Mouse (Mus musculus) embryonic facial prominence, embryonic 14.5 days (tissue): ENCODE measurements at regions not wholly inside any gene's neighbourhood (a gene's known extent, or its start where the extent isn't known, plus 50 kb on each side); places are given as distances from the start of the nearest gene placed in this dataset.
"Not testable (repeated sequence)": the region's sequence is repeated elsewhere in the genome, so short reads cannot be mapped to it uniquely, and the experiment has no call there.

ENCODE experiments used
- ATAC-seq: fragments of 200-750 bp; cut with Nextera tagmentation; 2 replicates; pipeline ENCODE4 v1.8.0; 2017; ENCODE audit warnings: low read depth, moderate number of reproducible peaks, moderate TSS enrichment
- DNase-seq: peaks from one replicate; pipeline ENCODE4 v3.0.0-alpha.2; 2015; ENCODE audit warnings: low spot score
- H3K27ac ChIP-seq: fragments of 300-500 bp; sonication (generic); replicated peaks from 2 replicates; pipeline ENCODE4 v1.5.1; 2014; ENCODE audit warnings: low read depth, mild to moderate bottlenecking, low read length, moderate library complexity
- H3K27me3 ChIP-seq: fragments of 300-500 bp; sonication (generic); replicated peaks from 2 replicates; pipeline ENCODE4 v1.6.1; 2014; ENCODE audit warnings: low read length; ENCODE audit not compliant: control insufficient read depth, insufficient read depth
- H3K36me3 ChIP-seq: fragments of 300-500 bp; sonication (generic); 2 replicates; pipeline ENCODE4 v1.6.1; 2014; ENCODE audit warnings: low read length, mixed read lengths; ENCODE audit not compliant: control insufficient read depth, insufficient read depth
- H3K4me1 ChIP-seq: fragments of 300-500 bp; sonication (generic); 2 replicates; pipeline ENCODE4 v1.6.1; 2014; ENCODE audit warnings: antibody characterized with exemption, low read length; ENCODE audit not compliant: control insufficient read depth, insufficient read depth
- H3K4me2 ChIP-seq: fragments of 300-500 bp; sonication (generic); 2 replicates; pipeline ENCODE4 v1.6.1; 2014; ENCODE audit warnings: low read depth, mild to moderate bottlenecking, low read length, moderate library complexity, mixed read lengths
- H3K4me3 ChIP-seq: fragments of 300-500 bp; sonication (generic); 2 replicates; pipeline ENCODE4 v1.5.1; 2014; ENCODE audit warnings: low read depth, mild to moderate bottlenecking, low read length
- H3K9ac ChIP-seq: fragments of 300-500 bp; sonication (generic); 2 replicates; pipeline ENCODE4 v1.6.1; 2014; ENCODE audit warnings: low read depth, mild to moderate bottlenecking, low read length, moderate library complexity, mixed read lengths
- H3K9me3 ChIP-seq: fragments of 300-500 bp; sonication (generic); 2 replicates; pipeline ENCODE4 v1.6.1; 2016; ENCODE audit warnings: low read length; ENCODE audit not compliant: control insufficient read depth
- WGBS: fragments of 180-500 bp; shearing (Covaris S2); extraction: QIAGEN DNeasy Blood & Tissue Kit; methylation state at CpG from one replicate; pipeline ENCODE4 v1.1.7; 2014; 5-methylcytosine and 5-hydroxymethylcytosine counted together

DNA sequence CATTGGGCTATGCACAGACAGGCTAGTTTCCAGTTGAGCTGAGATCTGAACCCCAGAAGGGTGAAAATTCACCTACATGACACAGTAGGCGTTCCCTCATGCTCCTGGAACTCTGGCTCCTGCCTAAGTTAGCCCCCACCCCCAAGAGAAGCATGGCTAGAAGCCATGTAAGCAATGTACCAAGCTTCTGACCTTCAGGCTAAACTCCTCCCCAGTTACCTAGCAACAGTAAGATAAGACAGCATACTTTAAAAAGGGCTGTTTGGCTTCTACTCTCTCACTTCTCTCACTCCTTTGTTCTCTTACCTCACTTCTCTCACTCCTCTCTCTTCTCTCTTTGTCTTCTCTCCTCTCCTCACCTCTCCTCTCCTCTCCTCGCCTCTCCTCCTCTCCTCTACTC, 629.7 kb upstream of the Prmt6 start:
- not testable (repeated sequence) for DNase-seq, H3K27ac ChIP-seq, H3K4me2 ChIP-seq, H3K9ac ChIP-seq, H3K27me3 ChIP-seq, ATAC-seq, H3K9me3 ChIP-seq, H3K4me1 ChIP-seq, H3K4me3 ChIP-seq, H3K36me3 ChIP-seq
- 55% methylated on average over 2 of the region's 2 CpGs for WGBS

DNA sequence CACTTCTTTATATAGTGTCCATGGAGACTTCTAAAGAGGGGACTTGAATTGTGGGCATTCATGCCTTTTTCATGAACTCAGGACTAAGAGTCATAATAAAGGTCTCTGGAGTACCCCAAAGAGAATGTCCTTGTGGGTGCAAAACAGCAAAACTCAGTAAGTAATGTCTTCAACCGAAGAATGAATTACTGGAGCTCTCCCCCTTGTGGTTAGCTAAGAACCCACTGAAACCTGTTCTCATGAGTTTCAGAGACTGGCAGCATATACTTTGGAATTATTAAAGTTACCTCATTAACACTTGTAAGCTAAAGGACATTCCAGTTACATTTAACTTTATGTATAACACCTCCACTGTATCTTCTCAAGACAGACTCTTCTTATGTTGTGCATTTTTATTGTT, 615.2 kb upstream of the Prmt6 start:
- no peak overlapping the region for H3K9ac ChIP-seq
- H3K9me3 ChIP-seq, result no peaks in the 10 kb centered on the region
- no peak overlapping the region for H3K27ac ChIP-seq
- H3K4me1 ChIP-seq, result no peaks in the 10 kb centered on the region
- H3K4me3 ChIP-seq, result no peak overlapping the region
- H3K27me3 ChIP-seq, result no peaks in the 10 kb centered on the region
- WGBS, result 75% methylated on average over 1 of the region's 1 CpGs
- ATAC-seq (no peak), DNase-seq (peak; percentile 3)
- no peaks in the 10 kb centered on the region for H3K36me3 ChIP-seq
- no peak overlapping the region for H3K4me2 ChIP-seq

DNA sequence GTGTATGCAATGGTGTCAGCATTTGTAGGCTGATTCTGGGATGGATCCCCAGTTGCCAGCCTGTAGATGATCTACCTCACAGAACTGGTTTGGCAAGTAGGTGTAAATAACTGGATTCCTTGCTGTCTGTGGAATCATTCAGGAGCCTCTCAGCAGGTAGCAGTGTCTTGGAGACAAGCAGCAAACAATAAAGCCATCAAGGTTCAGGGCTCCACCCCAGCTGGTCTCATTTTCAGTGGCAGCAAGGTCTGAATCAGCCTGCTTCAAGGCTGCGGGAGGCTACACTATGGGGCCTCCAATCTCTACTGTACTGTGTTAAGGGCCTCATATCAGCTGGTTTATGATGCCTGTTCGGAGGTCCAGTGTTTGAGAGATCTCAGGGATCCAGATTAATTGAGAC, 596.4 kb upstream of the Prmt6 start:
- Histone ChIP-seq H3K4me1 (no peaks in the 10 kb centered on the region), H3K9ac (no peak overlapping the region), H3K27me3 (no peaks in the 10 kb centered on the region), H3K27ac (no peak overlapping the region), H3K9me3 (no peaks in the 10 kb centered on the region), H3K4me2 (no peak overlapping the region), H3K4me3 (no peak overlapping the region), H3K36me3 (no peaks in the 10 kb centered on the region)
- DNase-seq, result peak; percentile 9
- no peak for ATAC-seq
- 74% methylated on average over 2 of the region's 2 CpGs for WGBS

DNA sequence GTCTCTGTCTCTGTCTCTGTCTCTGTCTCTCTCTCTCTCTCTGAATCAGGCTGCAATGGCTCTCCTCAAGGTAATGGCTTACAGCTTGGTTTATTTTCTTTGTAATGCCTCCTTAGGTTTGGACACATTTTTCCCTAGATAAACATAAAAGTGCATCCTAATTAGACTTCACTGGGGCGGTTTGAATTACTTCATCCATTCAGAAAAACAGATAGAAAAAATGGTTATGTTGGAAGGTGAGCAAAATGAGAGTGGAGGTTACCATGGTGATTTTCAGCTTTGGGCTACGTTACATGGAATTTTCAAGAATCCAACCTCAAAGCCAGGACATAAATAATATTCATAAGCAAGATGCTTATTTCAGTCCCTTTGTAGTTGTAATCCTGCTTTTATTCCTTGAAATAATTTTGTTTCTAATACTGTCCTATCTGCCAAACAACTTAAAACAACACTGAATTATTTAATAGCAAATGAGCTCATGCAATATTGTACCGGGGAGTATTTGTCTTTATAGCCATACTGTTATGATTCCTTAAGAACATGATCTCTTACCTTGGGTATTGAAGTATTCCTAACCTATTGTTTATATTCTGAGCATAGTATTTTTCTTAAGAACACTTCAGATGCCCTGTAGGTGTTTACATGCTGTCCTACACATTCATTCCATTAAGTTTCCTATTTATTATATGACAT, 570.1 kb upstream of the Prmt6 start:
- ATAC-seq, result no peak
- 73% methylated on average over 3 of the region's 3 CpGs for WGBS
- H3K4me3 ChIP-seq, result no peak overlapping the region

DNA sequence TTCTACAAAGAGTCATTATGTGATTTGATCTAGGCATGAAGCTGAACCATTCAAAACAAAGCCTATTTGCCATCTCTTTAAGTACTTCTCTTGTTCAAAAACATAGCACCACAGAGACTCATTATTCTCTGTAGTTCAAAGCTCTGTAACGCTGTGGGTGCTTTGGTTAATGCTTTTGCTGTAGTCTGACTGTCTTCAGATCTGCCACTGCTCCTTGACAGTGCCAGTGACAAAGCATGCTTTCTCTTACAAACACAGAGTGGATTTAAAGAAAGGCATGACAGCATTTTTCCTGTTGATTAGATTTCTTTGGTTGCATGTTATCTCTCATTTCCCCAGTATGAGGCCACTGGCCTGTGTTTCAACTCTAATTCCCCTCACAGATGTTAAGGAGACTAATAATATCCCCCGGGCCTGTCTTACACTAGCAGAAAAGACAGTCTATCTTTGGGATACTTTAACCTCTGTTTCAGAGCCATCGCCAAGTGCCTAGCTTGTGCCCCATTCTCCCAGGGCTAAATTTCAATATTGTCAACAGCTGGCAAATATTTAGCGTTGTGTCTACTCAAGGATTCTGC, 538.3 kb upstream of the Prmt6 start:
- no peak for ATAC-seq
- WGBS, result 24% methylated on average over 4 of the region's 4 CpGs
- no peaks in the 10 kb centered on the region for H3K9me3 ChIP-seq
- H3K9ac ChIP-seq, result no peak overlapping the region
- H3K4me2 ChIP-seq, result no peak overlapping the region
- H3K27ac ChIP-seq, result no peak overlapping the region
- peak; percentile 19 for DNase-seq
- no peak overlapping the region for H3K4me3 ChIP-seq
- no peaks in the 10 kb centered on the region for H3K36me3 ChIP-seq
- no peaks in the 10 kb centered on the region for H3K27me3 ChIP-seq
- H3K4me1 ChIP-seq, result no peaks in the 10 kb centered on the region

More for the DNA sequence above, 570.1 kb upstream of the Prmt6 start:
- Histone ChIP-seq H3K9ac (no peak overlapping the region), H3K4me1 (no peaks in the 10 kb centered on the region), H3K27me3 (no peaks in the 10 kb centered on the region), H3K36me3 (no peaks in the 10 kb centered on the region), H3K9me3 (no peaks in the 10 kb centered on the region), H3K27ac (no peak overlapping the region), H3K4me2 (no peak overlapping the region)
- no peak for DNase-seq

DNA sequence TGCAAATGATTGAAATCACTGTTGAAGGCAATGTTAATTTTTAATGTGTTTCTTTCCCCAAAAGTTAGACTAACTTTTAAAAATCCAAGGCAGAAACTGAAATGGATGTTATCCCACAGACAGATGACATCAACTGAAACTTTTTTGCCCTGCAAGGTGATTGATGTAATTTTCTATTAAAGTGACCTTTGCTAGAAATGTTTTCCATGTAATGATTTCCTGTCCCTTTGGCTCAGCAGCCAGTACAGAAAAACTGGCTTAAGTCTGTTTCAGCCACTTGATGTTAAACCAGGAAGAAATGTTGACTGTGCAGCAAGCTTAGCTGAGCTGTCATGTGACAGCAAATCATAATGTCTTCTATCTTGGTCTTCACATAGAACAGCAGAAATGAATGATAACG, 504.5 kb upstream of the Prmt6 start:
- H3K36me3 ChIP-seq, result no peaks in the 10 kb centered on the region
- H3K4me3 ChIP-seq, result no peak overlapping the region
- H3K4me2 ChIP-seq, result no peak overlapping the region
- 100% methylated on average over 1 of the region's 1 CpGs for WGBS
- no peaks in the 10 kb centered on the region for H3K9me3 ChIP-seq
- no peak overlapping the region for H3K27ac ChIP-seq
- H3K4me1 ChIP-seq, result no peaks in the 10 kb centered on the region
- ATAC-seq, result no peak
- DNase-seq, result no peak
- H3K27me3 ChIP-seq, result no peaks in the 10 kb centered on the region
- H3K9ac ChIP-seq, result no peak overlapping the region

DNA sequence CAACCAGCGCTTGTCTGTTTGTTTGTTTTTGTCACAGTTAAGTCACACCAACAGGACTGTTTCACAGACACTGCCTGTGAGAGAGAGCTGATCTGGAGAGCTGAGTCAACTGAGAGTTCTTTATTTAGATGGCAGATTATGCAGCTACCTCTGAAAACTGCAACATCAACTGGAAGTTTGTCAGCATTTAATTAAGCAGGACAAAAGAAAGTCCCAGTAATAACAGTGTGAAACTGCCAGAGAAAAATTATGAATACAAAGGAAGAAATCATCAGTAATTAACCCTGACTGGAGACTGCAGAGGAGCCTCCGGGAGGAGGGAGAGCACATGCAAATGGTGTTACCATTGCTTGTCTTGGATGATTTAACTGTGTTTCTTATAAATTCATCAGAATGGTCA, 495.5 kb upstream of the Prmt6 start:
- ATAC-seq (no peak), DNase-seq (no peak)
- Histone ChIP-seq H3K4me3 (no peak overlapping the region), H3K4me2 (no peak overlapping the region), H3K9me3 (no peaks in the 10 kb centered on the region), H3K27ac (no peak overlapping the region), H3K4me1 (no peaks in the 10 kb centered on the region), H3K9ac (no peak overlapping the region), H3K36me3 (no peaks in the 10 kb centered on the region), H3K27me3 (no peaks in the 10 kb centered on the region)
- 51% methylated on average over 2 of the region's 2 CpGs for WGBS

DNA sequence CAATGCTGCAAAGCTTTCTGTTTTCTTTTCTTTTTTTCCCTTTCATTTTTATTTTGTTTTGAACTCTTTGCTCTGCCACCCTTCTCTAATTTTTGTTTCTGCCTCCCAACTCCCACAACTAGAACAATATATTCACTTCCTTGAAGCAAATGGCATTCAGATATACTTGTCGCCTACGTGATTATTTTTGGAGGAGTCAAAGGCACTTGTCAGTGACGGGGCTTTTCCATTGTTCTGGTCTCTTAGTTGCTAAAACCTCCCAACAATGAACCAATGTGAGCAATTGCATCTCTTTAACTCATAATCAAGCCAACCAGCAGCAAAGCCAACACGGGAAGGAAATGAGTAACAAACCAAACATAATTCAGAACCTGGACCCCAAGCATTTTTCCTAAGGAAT, 449.3 kb upstream of the Prmt6 start:
- Histone ChIP-seq H3K9ac (no peak overlapping the region), H3K36me3 (no peaks in the 10 kb centered on the region), H3K9me3 (no peaks in the 10 kb centered on the region), H3K4me3 (no peak overlapping the region), H3K27ac (no peak overlapping the region), H3K27me3 (no peaks in the 10 kb centered on the region), H3K4me1 (no peaks in the 10 kb centered on the region), H3K4me2 (no peak overlapping the region)
- DNase-seq, result peak; percentile 4
- ATAC-seq, result no peak
- 85% methylated on average over 4 of the region's 4 CpGs for WGBS

DNA sequence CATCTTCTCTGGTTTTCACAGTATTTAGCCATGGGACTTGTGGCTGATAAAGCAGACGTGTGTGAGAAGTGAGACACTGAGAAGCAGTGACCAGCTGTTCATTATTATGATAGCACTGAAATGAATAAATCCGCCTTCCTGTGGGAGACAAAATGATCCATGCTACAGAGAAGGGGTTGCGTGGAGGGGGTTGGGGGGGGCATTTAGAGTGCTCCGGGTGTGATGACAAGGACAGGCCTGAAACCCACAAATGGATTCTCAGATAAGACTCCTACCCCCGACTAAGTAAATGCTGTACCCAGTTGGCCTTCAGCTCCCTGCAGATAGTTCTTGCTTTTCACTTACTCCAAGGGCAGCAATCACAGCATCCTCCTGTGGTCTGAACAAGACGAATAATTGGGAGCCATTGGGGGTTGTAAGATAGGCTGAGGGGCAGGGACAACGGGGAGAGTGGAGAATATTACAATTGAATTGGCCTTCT, 416.8 kb upstream of the Prmt6 start:
- no peak overlapping the region for H3K4me3 ChIP-seq
- 46% methylated on average over 7 of the region's 7 CpGs for WGBS
- ATAC-seq (no peak), DNase-seq (peak; percentile 4)
- H3K4me1 ChIP-seq, result no peaks in the 10 kb centered on the region
- no peaks in the 10 kb centered on the region for H3K27me3 ChIP-seq
- no peak overlapping the region for H3K4me2 ChIP-seq
- H3K9me3 ChIP-seq, result no peaks in the 10 kb centered on the region
- no peak overlapping the region for H3K27ac ChIP-seq
- H3K9ac ChIP-seq, result no peak overlapping the region
- no peaks in the 10 kb centered on the region for H3K36me3 ChIP-seq
